In the genomic region with DNA sequence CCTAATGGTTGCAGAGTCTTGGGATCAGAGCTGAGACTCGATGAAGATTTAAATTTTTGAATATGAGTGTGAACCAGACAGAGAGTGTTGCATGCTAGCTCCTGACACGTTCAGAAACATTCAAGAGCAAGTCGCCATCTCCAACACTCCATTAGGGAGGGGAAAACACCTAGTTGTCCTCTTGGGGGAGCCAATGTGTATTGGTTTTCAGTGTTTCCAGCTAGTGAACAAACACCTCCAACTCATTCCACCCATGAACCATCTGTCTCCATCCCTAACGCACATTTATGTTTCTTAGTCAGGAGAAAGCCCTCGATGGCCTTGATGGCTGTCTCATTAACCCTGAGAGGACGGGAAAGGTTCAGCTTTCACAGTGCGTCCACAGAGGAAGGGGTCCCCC, we compare ENCODE assay signal across 22 mouse cellular contexts. TPM values are rescaled to one million over a fixed set of nuclear protein-coding genes. Genes with fewer than 3 reads are reported as not detected.
DNase-seq lines count a peak whose midpoint lies in the region; ATAC-seq and TF ChIP-seq lines count a peak whose summit lies in the region.
"Had no signal": no experiment of that assay in that cellular context is flagged by ENCODE, and none has a peak within 500 bp of the region (broad histone marks: within the 10 kb centered on the region; RNA-seq: fewer than 3 reads in every experiment).

No protein-coding gene starts in this region.

- DNase-seq in frontal cortex, postnatal 25 days (ENCODE audit: low spot score in 2 of 2) = no peak
- peak in 1 of 2 experiments; percentile 10 for DNase-seq in left cerebral cortex, adult 2 months (ENCODE audit: extremely low spot score in 1 of 2, low spot score in 2 of 2)
- DNase-seq in left cerebral cortex, adult 11 months (ENCODE audit: low spot score) = no peak
- DNase-seq in NIH3T3 (ENCODE audit: low read depth) = peak; percentile 5
- DNase-seq in left cerebral cortex, postnatal 36 days (ENCODE audit: low spot score in 2 of 2) = peak; percentile 9 to 17
- no peak for DNase-seq in thymus, postnatal 0 days (ENCODE audit: low spot score)
- DNase-seq: B cell, adult 2 months; cerebellum, adult 2 months; thymus, postnatal 14 days had no signal

- H3K27me3 ChIP-seq in forebrain, embryonic 13.5 days = peaks cover 35% of the 10 kb centered on the region
- H3K27me3 ChIP-seq: lung, embryonic 15.5 days had no signal

- no peak overlapping the region for H3K9ac ChIP-seq in forebrain, embryonic 13.5 days
- H3K9ac ChIP-seq: embryonic facial prominence, embryonic 13.5 days; forebrain, embryonic 12.5 days; hindbrain, embryonic 15.5 days; kidney, embryonic 15.5 days; lung, embryonic 15.5 days had no signal

- no peak overlapping the region for H3K27ac ChIP-seq in left cerebral cortex, adult 2 months
- no peak overlapping the region for H3K27ac ChIP-seq in forebrain, embryonic 13.5 days
- H3K27ac ChIP-seq: embryonic facial prominence, embryonic 13.5 days; forebrain, embryonic 12.5 days; hindbrain, embryonic 15.5 days; kidney, embryonic 15.5 days; lung, embryonic 15.5 days had no signal

- H3K36me3 ChIP-seq in forebrain, embryonic 13.5 days (ENCODE audit: poor library complexity, severe bottlenecking) = no peaks in the 10 kb centered on the region
- H3K36me3 ChIP-seq: embryonic facial prominence, embryonic 13.5 days; forebrain, embryonic 12.5 days; hindbrain, embryonic 15.5 days; kidney, embryonic 15.5 days; lung, embryonic 15.5 days had no signal

- H3K4me1 ChIP-seq in forebrain, embryonic 13.5 days = peaks cover 17% of the 10 kb centered on the region

- H3K4me2 ChIP-seq in forebrain, embryonic 13.5 days = no peak overlapping the region
- H3K4me2 ChIP-seq: embryonic facial prominence, embryonic 13.5 days; forebrain, embryonic 12.5 days; hindbrain, embryonic 15.5 days; kidney, embryonic 15.5 days; lung, embryonic 15.5 days had no signal

- intact Hi-C loops in left cerebral cortex, adult 2 months (cut with DNase I) = no loop called here
- intact Hi-C loops in left cerebral cortex, postnatal 36 days (cut with DNase I) = no loop called here

- 58% methylated on average over 7 of the region's 7 CpGs for WGBS in forebrain, embryonic 13.5 days

- no peaks in the 10 kb centered on the region for H3K9me3 ChIP-seq in forebrain, embryonic 13.5 days (replicated peaks)
- H3K9me3 ChIP-seq: embryonic facial prominence, embryonic 13.5 days; forebrain, embryonic 12.5 days; hindbrain, embryonic 15.5 days; kidney, embryonic 15.5 days; lung, embryonic 15.5 days had no signal

- ATAC-seq in frontal cortex, adult (ENCODE audit: low TSS enrichment) = peak; percentile 52; the same call in 1 of the 2 replicates
- ATAC-seq in forebrain, embryonic 13.5 days = no peak

- peak; percentile 24; the same call in 1 of the 2 replicates for TF ChIP-seq CTCF in left cerebral cortex, adult 2 months (IDR thresholded peaks at IDR 0.05)

- H3K4me3 ChIP-seq in left cerebral cortex, adult 2 months = no peak overlapping the region
- no peak overlapping the region for H3K4me3 ChIP-seq in forebrain, embryonic 13.5 days
- H3K4me3 ChIP-seq: embryonic facial prominence, embryonic 13.5 days; forebrain, embryonic 12.5 days; hindbrain, embryonic 15.5 days; kidney, embryonic 15.5 days; lung, embryonic 15.5 days had no signal

RNA-seq across cellular contexts. Expression of gene Cldn14, which starts 36.4 kb away (rescaled TPM):
- total RNA-seq in left cerebral cortex, adult 2 months (2021) = 1 to 10 TPM in 1 of 2 experiments, under 1 TPM in 1; 0.63 to 1.0 TPM
- 1 to 10 TPM; 2.0 to 2.5 TPM for total RNA-seq in left cerebral cortex, postnatal 36 days (2021)
- 0.13 TPM in 1 of 2 replicates, not detected in the other for polyA plus RNA-seq in thymus, postnatal 0 days (2015; fragmentation: Nextera tagmentation; extraction: Ambion mirVana)
- 0.39 TPM in 1 of 2 replicates, not detected in the other for polyA plus RNA-seq in forebrain, embryonic 13.5 days (2015; fragmentation: Nextera tagmentation; extraction: Ambion mirVana)
- total RNA-seq: granulocyte monocyte progenitor cell, adult 5-6 weeks; megakaryocyte-erythroid progenitor cell, adult 5-6 weeks; MEL had no signal
- polyA plus RNA-seq: brain, embryonic 14.5 days; embryonic facial prominence, embryonic 13.5 days; forebrain, embryonic 12.5 days; heart, postnatal 0 days; hindbrain, embryonic 15.5 days; limb, embryonic 14.5 days; lung, embryonic 15.5 days had no signal

RNA-seq across cellular contexts. Expression of gene Sim2, which starts 39.7 kb away (rescaled TPM):
- total RNA-seq in left cerebral cortex, adult 2 months (2021) = under 1 TPM in 1 of 2 experiments, not detected in 1; 0.42 TPM
- under 1 TPM in 1 of 2 experiments, not detected in 1; 0.12 TPM for total RNA-seq in left cerebral cortex, postnatal 36 days (2021)
- 0.08 TPM in 1 of 2 replicates, not detected in the other for polyA plus RNA-seq in thymus, postnatal 0 days (2015; fragmentation: Nextera tagmentation; extraction: Ambion mirVana)
- polyA plus RNA-seq in forebrain, embryonic 13.5 days (2015; fragmentation: Nextera tagmentation; extraction: Ambion mirVana) = 0.12 and 0.35 TPM in 2 replicates
- total RNA-seq: megakaryocyte-erythroid progenitor cell, adult 5-6 weeks; MEL had no signal
- polyA plus RNA-seq: heart, postnatal 0 days had no signal

Comparison
In these comparisons a context has a peak if more than half of its experiments do, and no peak if none do; other contexts are left out.
1. DNase-seq: peak in NIH3T3 (single experiment) and left cerebral cortex, postnatal 36 days (2 of 2); none in frontal cortex, postnatal 25 days (0 of 2), left cerebral cortex, adult 11 months (single experiment) and thymus, postnatal 0 days (single experiment).